Mouse (Mus musculus): ENCODE data around the gene Atf6b. TPM values are rescaled to one million over a fixed set of nuclear protein-coding genes. Genes with fewer than 3 reads are reported as not detected.

Gene Atf6b
- polyA plus RNA-seq, 1 experiment from 2014 or later: 62.2 TPM

GRCm38 (mm10) chr17:34699575-34700408 lies 52.8 kb downstream of the Atf6b start:
- no peak for DNase-seq (ENCODE audit: low spot score)
- H3K9me3 ChIP-seq (ENCODE audit: control insufficient read depth, low read length): no peaks in the 10 kb centered on the region
- H3K27ac ChIP-seq (ENCODE audit: low read depth): no peak overlapping the region
- no peak overlapping the region for H3K9ac ChIP-seq (ENCODE audit: low read length)
- H3K4me2 ChIP-seq (ENCODE audit: low read length): no peak overlapping the region
- no peaks in the 10 kb centered on the region for H3K4me1 ChIP-seq (replicated peaks; ENCODE audit: control insufficient read depth, insufficient read depth, low read length)
- ATAC-seq (replicated peaks; ENCODE audit: low FRiP score, low TSS enrichment, low read depth): no peak
- H3K36me3 ChIP-seq (ENCODE audit: control insufficient read depth, insufficient read depth, low read length): 0 out of 2 replicates have a peak, but pooled peaks cover 4% of the 10 kb centered on the region
- H3K27me3 ChIP-seq (replicated peaks; ENCODE audit: control insufficient read depth, insufficient read depth, low read length): no peaks in the 10 kb centered on the region
- no peak overlapping the region for H3K4me3 ChIP-seq (ENCODE audit: low read depth, low read length)
- WGBS: 50% methylated on average over 14 of the region's 14 CpGs

DNA sequence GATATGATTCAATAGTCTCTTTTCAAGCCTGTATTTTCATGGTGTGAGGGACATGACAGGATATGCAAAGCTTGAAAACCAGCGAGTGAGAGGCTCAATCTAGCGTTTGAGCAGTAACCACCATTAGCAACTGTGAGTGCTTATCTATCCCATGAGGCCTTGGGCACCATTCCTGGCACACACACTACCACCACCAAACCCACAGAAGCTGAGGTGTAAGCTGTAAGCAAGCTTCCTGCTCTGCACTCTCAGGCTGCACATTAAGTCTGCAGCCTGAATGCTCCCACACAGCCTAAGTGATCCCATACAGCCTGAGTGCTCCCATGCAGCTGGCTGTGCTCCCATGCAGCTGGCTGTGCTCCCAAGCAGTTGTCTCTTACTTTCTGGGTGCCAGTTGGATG lies 53.7 kb downstream of the Atf6b start:
- DNase-seq (ENCODE audit: low spot score) (no peak), ATAC-seq (replicated peaks; ENCODE audit: low FRiP score, low TSS enrichment, low read depth) (no peak)
- Histone ChIP-seq H3K36me3 (ENCODE audit: control insufficient read depth, insufficient read depth, low read length) (0 out of 2 replicates have a peak, but pooled peaks cover 4% of the 10 kb centered on the region), H3K4me3 (ENCODE audit: low read depth, low read length) (no peak overlapping the region), H3K27me3 (replicated peaks; ENCODE audit: control insufficient read depth, insufficient read depth, low read length) (no peaks in the 10 kb centered on the region), H3K27ac (ENCODE audit: low read depth) (no peak overlapping the region), H3K4me2 (ENCODE audit: low read length) (no peak overlapping the region), H3K4me1 (replicated peaks; ENCODE audit: control insufficient read depth, insufficient read depth, low read length) (no peaks in the 10 kb centered on the region), H3K9ac (ENCODE audit: low read length) (no peak overlapping the region), H3K9me3 (ENCODE audit: control insufficient read depth, low read length) (no peaks in the 10 kb centered on the region)
- 75% methylated on average over 2 of the region's 2 CpGs for WGBS

Other genes with a start within 250 kb of the Atf6b start
- 0.51 and 0.91 TPM in 2 replicates for gene BC051142, start 248.3 kb upstream of the Atf6b start, polyA plus RNA-seq (2014; fragmentation: Nextera tagmentation; extraction: Ambion mirVana)
- gene Btnl4, start 169.8 kb upstream of the Atf6b start, polyA plus RNA-seq (2014; fragmentation: Nextera tagmentation; extraction: Ambion mirVana): 1.1 and 3.3 TPM in 2 replicates
- 0.14 and 0.22 TPM in 2 replicates for gene Btnl6, start 129.8 kb upstream of the Atf6b start, polyA plus RNA-seq (2014; fragmentation: Nextera tagmentation; extraction: Ambion mirVana)
- 5.2 and 7.4 TPM in 2 replicates for gene Notch4, start 82.9 kb upstream of the Atf6b start, polyA plus RNA-seq (2014; fragmentation: Nextera tagmentation; extraction: Ambion mirVana)
- gene Gpsm3, start 57.3 kb upstream of the Atf6b start, polyA plus RNA-seq (2014; fragmentation: Nextera tagmentation; extraction: Ambion mirVana): 10.3 and 12.6 TPM in 2 replicates
- 12.0 and 13.7 TPM in 2 replicates for gene Pbx2, start 55.9 kb upstream of the Atf6b start, polyA plus RNA-seq (2014; fragmentation: Nextera tagmentation; extraction: Ambion mirVana)
- gene Ager, start 49.3 kb upstream of the Atf6b start, polyA plus RNA-seq (2014; fragmentation: Nextera tagmentation; extraction: Ambion mirVana): 2.3 and 2.9 TPM in 2 replicates
- 109 and 110 TPM in 2 replicates for gene Rnf5, start 43.5 kb upstream of the Atf6b start, polyA plus RNA-seq (2014; fragmentation: Nextera tagmentation; extraction: Ambion mirVana)
- gene Agpat1, start 42.9 kb upstream of the Atf6b start, polyA plus RNA-seq (2014; fragmentation: Nextera tagmentation; extraction: Ambion mirVana): 59.7 and 62.3 TPM in 2 replicates
- 2.4 and 2.8 TPM in 2 replicates for gene Egfl8, start 31.2 kb upstream of the Atf6b start, polyA plus RNA-seq (2014; fragmentation: Nextera tagmentation; extraction: Ambion mirVana)
- 34.8 and 35.1 TPM in 2 replicates for gene Ppt2, start 18.6 kb upstream of the Atf6b start, polyA plus RNA-seq (2014; fragmentation: Nextera tagmentation; extraction: Ambion mirVana)
- 0.46 and 0.53 TPM in 2 replicates for gene Prrt1, start 17.6 kb upstream of the Atf6b start, polyA plus RNA-seq (2014; fragmentation: Nextera tagmentation; extraction: Ambion mirVana)
- gene Fkbpl, start 2.4 kb upstream of the Atf6b start, polyA plus RNA-seq (2014; fragmentation: Nextera tagmentation; extraction: Ambion mirVana): 10.8 and 13.0 TPM in 2 replicates
- 2.2 and 2.7 TPM in 2 replicates for gene Tnxb, start 23.4 kb downstream of the Atf6b start, polyA plus RNA-seq (2014; fragmentation: Nextera tagmentation; extraction: Ambion mirVana)
- gene C4b, start 96.7 kb downstream of the Atf6b start, polyA plus RNA-seq (2014; fragmentation: Nextera tagmentation; extraction: Ambion mirVana): 0.23 and 0.28 TPM in 2 replicates
- not detected in 2 replicates for gene Cyp21a1, start 157.4 kb downstream of the Atf6b start, polyA plus RNA-seq (2014; fragmentation: Nextera tagmentation; extraction: Ambion mirVana)
- 22.0 and 25.8 TPM in 2 replicates for gene Stk19, start 189.8 kb downstream of the Atf6b start, polyA plus RNA-seq (2014; fragmentation: Nextera tagmentation; extraction: Ambion mirVana)
- 58.2 and 63.4 TPM in 2 replicates for gene Dxo, start 189.9 kb downstream of the Atf6b start, polyA plus RNA-seq (2014; fragmentation: Nextera tagmentation; extraction: Ambion mirVana)
- 42.0 and 45.9 TPM in 2 replicates for gene Skiv2l, start 203.1 kb downstream of the Atf6b start, polyA plus RNA-seq (2014; fragmentation: Nextera tagmentation; extraction: Ambion mirVana)
- gene Nelfe, start 203.2 kb downstream of the Atf6b start, polyA plus RNA-seq (2014; fragmentation: Nextera tagmentation; extraction: Ambion mirVana): 121 and 123 TPM in 2 replicates
- 19.4 and 24.2 TPM in 2 replicates for gene Cfb, start 215.4 kb downstream of the Atf6b start, polyA plus RNA-seq (2014; fragmentation: Nextera tagmentation; extraction: Ambion mirVana)
- gene Zbtb12, start 232.3 kb downstream of the Atf6b start, polyA plus RNA-seq (2014; fragmentation: Nextera tagmentation; extraction: Ambion mirVana): 1.4 and 1.6 TPM in 2 replicates
- gene Gm20547, start 234.9 kb downstream of the Atf6b start, polyA plus RNA-seq (2014; fragmentation: Nextera tagmentation; extraction: Ambion mirVana): not detected in 2 replicates